Mouse (Mus musculus): ENCODE results near the gene Smurf2.
A peak's percentile ranks its signal among the peaks of the same experiment; 100 is the strongest.

Gene Smurf2

GRCm38 (mm10) chr11:106779388-106780088 is 141.0 kb downstream of the Smurf2 start, which contains the start of gene Polg2:
Polg2 (minus strand) TSS chr11:106779537.
- peak; percentile 88 for ATAC-seq (ENCODE audit: insufficient number of reproducible peaks, low FRiP score, low TSS enrichment)

DNA sequence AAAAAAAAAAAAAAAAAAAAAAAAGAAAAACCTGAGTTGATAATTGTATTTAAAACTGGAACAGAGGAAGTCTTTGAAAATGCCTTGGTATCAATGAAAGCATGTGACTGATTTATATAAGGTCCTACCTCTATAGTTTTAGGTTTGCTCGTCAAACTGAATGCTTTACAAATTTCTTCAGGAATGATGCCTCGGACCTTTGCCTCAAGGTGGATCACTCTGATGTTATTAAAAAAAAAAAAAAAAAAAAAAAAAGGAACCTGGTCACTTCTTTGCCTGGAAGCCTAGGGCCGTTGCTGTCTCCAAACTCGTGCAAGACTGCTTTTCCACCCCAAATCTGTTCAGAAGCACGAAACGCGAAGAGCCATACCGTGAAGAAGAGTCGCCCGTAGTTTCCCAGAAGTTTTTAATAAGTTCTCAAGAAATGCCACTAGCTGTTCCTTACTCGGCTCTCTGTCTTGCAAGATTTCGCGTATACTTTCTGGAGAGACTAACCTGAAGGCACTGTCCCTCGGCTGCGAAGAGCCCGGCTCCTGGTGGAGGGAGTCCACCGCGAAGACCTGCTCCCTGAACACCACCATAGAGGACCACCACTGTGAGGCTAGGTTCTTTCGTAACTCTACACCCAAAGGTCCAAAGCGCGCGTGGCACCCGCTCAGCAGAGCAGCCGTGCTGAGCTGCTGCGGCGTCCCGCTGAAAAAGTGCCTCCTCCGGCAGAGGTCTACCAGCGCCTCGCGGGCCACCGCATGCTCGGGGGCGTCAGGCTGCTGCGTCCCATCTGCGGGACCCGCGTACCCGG is 141.7 kb downstream of the Smurf2 start:
- peak; percentile 53; the same call in 1 of the 2 replicates for ATAC-seq (ENCODE audit: insufficient number of reproducible peaks, low FRiP score, low TSS enrichment)

- no peak for ATAC-seq (ENCODE audit: insufficient number of reproducible peaks, low FRiP score, low TSS enrichment)
Measured at GRCm38 (mm10) chr11:106778132-106778531, 142.4 kb downstream of the Smurf2 start.

- no peak for ATAC-seq (ENCODE audit: insufficient number of reproducible peaks, low FRiP score, low TSS enrichment)
Measured at GRCm38 (mm10) chr11:106777395-106777794, 143.1 kb downstream of the Smurf2 start.

DNA sequence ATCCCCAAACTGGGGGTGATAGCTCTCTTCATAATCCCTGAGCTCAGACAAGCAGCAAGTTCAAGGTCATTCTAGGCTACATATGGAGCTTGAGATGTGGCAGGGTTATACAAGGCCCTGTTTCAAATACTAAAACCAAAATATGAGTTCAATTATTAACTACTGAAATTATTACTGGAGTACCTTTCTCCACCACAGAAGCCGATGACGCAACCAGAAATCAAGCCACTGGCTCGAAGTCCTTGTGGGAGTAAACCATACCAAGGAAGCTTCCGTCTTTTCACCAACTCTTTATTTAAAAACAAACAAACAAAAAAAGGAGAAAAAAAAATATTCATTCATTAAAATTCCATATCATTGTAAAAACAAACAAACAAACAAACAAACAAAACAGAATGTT is 143.6 kb downstream of the Smurf2 start:
- no peak for ATAC-seq (ENCODE audit: insufficient number of reproducible peaks, low FRiP score, low TSS enrichment)

DNA sequence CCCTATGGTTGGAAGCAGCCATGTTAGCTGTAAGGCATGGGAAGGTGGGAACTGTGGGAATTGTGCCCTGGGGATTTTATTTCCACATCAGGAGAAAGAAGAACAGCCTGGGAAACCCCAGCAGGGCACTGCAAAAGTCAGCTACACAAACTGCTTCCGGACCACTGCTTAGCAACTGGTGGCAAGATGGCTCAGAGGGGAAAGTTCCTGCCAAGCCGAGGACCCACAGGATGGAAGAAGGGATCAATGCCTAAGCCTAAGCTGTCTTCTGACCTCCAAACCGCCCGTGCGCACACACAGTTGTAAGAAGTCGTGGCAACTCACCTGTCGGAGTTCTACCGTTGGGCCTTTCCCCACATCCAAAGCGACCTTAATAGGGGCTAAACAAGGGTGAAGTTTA is 147.5 kb downstream of the Smurf2 start:
- ATAC-seq (ENCODE audit: insufficient number of reproducible peaks, low FRiP score, low TSS enrichment) = no peak

DNA sequence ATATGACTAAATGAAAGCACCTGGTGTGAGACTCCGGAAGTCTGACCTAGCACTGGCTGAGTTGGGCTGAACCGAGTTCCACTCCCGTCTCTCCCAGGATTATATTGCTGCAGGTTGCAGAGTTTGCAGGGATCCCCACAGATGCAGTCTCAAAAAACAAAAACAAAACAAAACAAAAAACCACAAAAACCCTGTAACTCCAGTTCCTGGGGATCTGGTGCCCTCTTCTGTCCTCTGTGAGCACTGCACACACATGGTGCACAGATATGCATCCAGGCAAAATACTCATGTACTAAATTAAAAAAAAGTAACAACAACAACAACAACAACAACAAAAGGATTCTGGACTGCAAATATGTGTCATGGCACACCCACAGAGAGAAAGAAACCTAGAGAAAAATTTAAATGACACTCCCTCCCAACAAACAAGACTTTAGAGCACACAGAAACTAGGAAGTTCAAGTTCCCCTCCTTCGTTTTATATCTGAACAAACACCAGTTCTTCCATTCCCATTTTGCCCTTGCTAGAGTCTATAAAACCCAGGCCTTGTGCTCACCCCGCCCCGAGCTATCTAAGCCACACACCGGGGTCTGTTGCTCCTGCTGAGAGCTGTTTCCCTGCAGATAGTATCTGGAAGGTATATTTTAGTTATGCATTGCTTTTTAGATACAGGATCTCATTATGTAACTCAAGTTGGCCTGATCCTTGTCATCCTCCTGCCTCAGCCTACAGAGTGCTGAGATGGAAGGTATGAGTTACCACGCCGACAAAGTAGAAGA is 150.1 kb downstream of the Smurf2 start:
- ATAC-seq (ENCODE audit: insufficient number of reproducible peaks, low FRiP score, low TSS enrichment) = no peak

All from cerebellum, adult (tissue).